ENCODE assay signal across 8 mouse cellular contexts in the genomic region with DNA sequence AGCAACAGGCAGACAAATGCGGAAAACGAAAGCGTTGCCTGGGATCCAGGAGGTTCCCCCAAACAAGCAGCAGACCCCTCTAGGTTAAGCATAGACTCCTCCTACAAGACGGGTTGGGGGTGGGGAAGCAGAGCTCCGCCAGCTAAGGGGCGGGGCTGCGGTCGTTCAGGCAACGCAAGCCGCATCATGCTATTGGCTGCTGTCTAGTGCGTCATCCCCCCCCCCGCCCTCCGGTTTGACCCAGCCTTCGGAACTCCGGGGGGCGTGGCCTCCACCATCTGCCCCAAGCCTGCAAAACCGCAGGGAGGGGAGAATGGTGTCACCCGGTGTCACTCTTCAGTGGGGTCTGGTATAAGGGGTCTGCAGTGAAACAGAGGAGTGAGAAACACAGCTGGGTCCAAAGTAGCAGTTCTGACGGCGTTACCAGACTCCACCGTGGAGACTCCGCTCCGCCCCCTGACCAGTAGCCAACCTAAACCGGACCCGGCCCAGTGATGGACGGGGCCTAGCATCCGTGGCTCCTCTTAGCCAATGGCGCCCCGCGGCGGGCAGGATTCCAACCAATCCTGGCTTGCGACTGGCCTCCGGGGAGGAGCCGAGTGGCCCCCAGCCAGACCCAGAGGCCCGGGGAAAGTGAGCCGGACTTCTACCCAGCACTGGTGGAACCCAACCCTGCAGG. TPM values are rescaled to one million over a fixed set of nuclear protein-coding genes. Genes with fewer than 3 reads are reported as not detected.
DNase-seq lines count a peak whose midpoint lies in the region; ATAC-seq and TF ChIP-seq lines count a peak whose summit lies in the region.

A gene (plus strand): TSS at position 613 of the 679 bp plus-strand sequence.

- no peak for TF ChIP-seq CTCF in CH12.LX (conservative IDR thresholded peaks at IDR 0.05 in 1 of 2, IDR thresholded peaks at IDR 0.05 in 1 of 2; ENCODE audit: low read depth in 2 of 2, low read length in 2 of 2)
- TF ChIP-seq CTCF in heart, postnatal 0 days (IDR thresholded peaks at IDR 0.05; ENCODE audit: low read depth): no peak
- no peak for TF ChIP-seq CTCF in testis, adult 2 months (IDR thresholded peaks at IDR 0.05; ENCODE audit: control insufficient read depth, insufficient read depth, insufficient replicate concordance, low read depth, low read length)

- peaks cover 0 to 12% of the 10 kb centered on the region in 2 experiments for H3K36me3 ChIP-seq in CH12.LX (replicated peaks in 1 of 2; ENCODE audit: control insufficient read depth in 1 of 2, insufficient read depth in 1 of 2, low read length in 1 of 2)
- H3K36me3 ChIP-seq in forebrain, embryonic 11.5 days (ENCODE audit: control insufficient read depth, insufficient read depth, low read length): peaks cover 9% of the 10 kb centered on the region; the same call in 1 of the 2 replicates
- peaks cover 21% of the 10 kb centered on the region for H3K36me3 ChIP-seq in heart, postnatal 0 days (replicated peaks; ENCODE audit: control insufficient read depth, insufficient read depth, low read length)
- H3K36me3 ChIP-seq in liver, embryonic 16.5 days (ENCODE audit: control insufficient read depth, insufficient read depth): peaks cover 24% of the 10 kb centered on the region
- H3K36me3 ChIP-seq in neural tube, embryonic 13.5 days: peaks cover 9% of the 10 kb centered on the region
- no peaks in the 10 kb centered on the region for H3K36me3 ChIP-seq in testis, adult 2 months (ENCODE audit: control insufficient read depth, insufficient read depth, low read length)

- DNase-seq in CH12.LX (ENCODE audit: extremely low read depth): peak; percentile 98
- peak; percentile 95 for DNase-seq in c-Kit-positive CD71-positive TER-119-negative erythroid progenitor cells, embryonic 14.5 days (ENCODE audit: low read depth)
- DNase-seq in forebrain, embryonic 11.5 days (ENCODE audit: low spot score): peak; percentile 99
- peak; percentile 98 for DNase-seq in heart, postnatal 0 days (ENCODE audit: low spot score)
- peak; percentile 100 for DNase-seq in kidney, postnatal 4 days

- H3K4me1 ChIP-seq in CH12.LX (ENCODE audit: control insufficient read depth in 1 of 2, insufficient read depth in 2 of 2): peaks cover 4 to 16% of the 10 kb centered on the region in 2 experiments; a peak in 3 of 4 replicates
- H3K4me1 ChIP-seq in forebrain, embryonic 11.5 days (replicated peaks; ENCODE audit: control insufficient read depth, insufficient read depth, low read length): no peaks in the 10 kb centered on the region
- peaks cover 12% of the 10 kb centered on the region; the same call in 1 of the 2 replicates for H3K4me1 ChIP-seq in heart, postnatal 0 days (ENCODE audit: control insufficient read depth, insufficient read depth)
- H3K4me1 ChIP-seq in liver, embryonic 16.5 days (ENCODE audit: control insufficient read depth, low read depth, low read length): peaks cover 31% of the 10 kb centered on the region
- H3K4me1 ChIP-seq in neural tube, embryonic 13.5 days (replicated peaks): peaks cover 18% of the 10 kb centered on the region
- H3K4me1 ChIP-seq in testis, adult 2 months (ENCODE audit: control insufficient read depth, insufficient read depth, low read length): peaks cover 11% of the 10 kb centered on the region

- WGBS in forebrain, embryonic 11.5 days: under 1% methylated on average over 36 of the region's 36 CpGs
- WGBS in heart, postnatal 0 days: under 1% methylated on average over 35 of the region's 36 CpGs
- WGBS in liver, embryonic 16.5 days (ENCODE audit: insufficient replicate concordance): under 1% methylated on average over 36 of the region's 36 CpGs
- under 1% methylated on average over 36 of the region's 36 CpGs for WGBS in neural tube, embryonic 13.5 days

- H3K9me3 ChIP-seq in CH12.LX (replicated peaks; ENCODE audit: low read length): no peaks in the 10 kb centered on the region
- H3K9me3 ChIP-seq in forebrain, embryonic 11.5 days (ENCODE audit: control insufficient read depth, low read length): no peaks in the 10 kb centered on the region
- H3K9me3 ChIP-seq in heart, postnatal 0 days (replicated peaks; ENCODE audit: control insufficient read depth, low read length): no peaks in the 10 kb centered on the region
- H3K9me3 ChIP-seq in liver, embryonic 16.5 days (replicated peaks; ENCODE audit: control insufficient read depth, low read length): no peaks in the 10 kb centered on the region
- no peaks in the 10 kb centered on the region for H3K9me3 ChIP-seq in neural tube, embryonic 13.5 days

- peak within 1 kb of the TSS; percentile 98 for H3K4me2 ChIP-seq in CH12.LX (ENCODE audit: insufficient read depth, low read depth, poor library complexity, severe bottlenecking)
- peak within 1 kb of the TSS; percentile 70 for H3K4me2 ChIP-seq in forebrain, embryonic 11.5 days (ENCODE audit: low read depth, low read length, severe bottlenecking)
- H3K4me2 ChIP-seq in heart, postnatal 0 days (ENCODE audit: low read depth, low read length): peak within 1 kb of the TSS; percentile 82
- H3K4me2 ChIP-seq in liver, embryonic 16.5 days (ENCODE audit: low read depth, low read length): peak within 1 kb of the TSS; percentile 78
- H3K4me2 ChIP-seq in neural tube, embryonic 13.5 days: peak within 1 kb of the TSS; percentile 80

- peak within 1 kb of the TSS; percentile 74 to 99 (median 85) for H3K4me3 ChIP-seq in CH12.LX (replicated peaks in 1 of 3; ENCODE audit: low read depth in 2 of 3, low read length in 2 of 3, poor library complexity in 1 of 3)
- H3K4me3 ChIP-seq in forebrain, embryonic 11.5 days (ENCODE audit: low read depth, low read length): peak within 1 kb of the TSS; percentile 76
- H3K4me3 ChIP-seq in heart, postnatal 0 days (ENCODE audit: low read depth, low read length): peak within 1 kb of the TSS; percentile 65
- peak within 1 kb of the TSS; percentile 98 for H3K4me3 ChIP-seq in liver, embryonic 16.5 days (ENCODE audit: low read depth, low read length)
- peak within 1 kb of the TSS; percentile 66 for H3K4me3 ChIP-seq in neural tube, embryonic 13.5 days
- H3K4me3 ChIP-seq in testis, adult 2 months (ENCODE audit: control insufficient read depth, low read depth, low read length): peak within 1 kb of the TSS; percentile 87

- peak; percentile 51 for TF ChIP-seq POLR2A in CH12.LX (IDR thresholded peaks at IDR 0.05; ENCODE audit: low read depth, low read length)
- TF ChIP-seq POLR2A in testis, adult 2 months (IDR thresholded peaks at IDR 0.05; ENCODE audit: control insufficient read depth, low read depth, low read length): peak; percentile 58; the same call in 1 of the 2 replicates

- peak; percentile 94 for ATAC-seq in forebrain, embryonic 11.5 days (replicated peaks; ENCODE audit: low FRiP score)
- ATAC-seq in heart, postnatal 0 days (ENCODE audit: insufficient read depth, low read depth): peak; percentile 88
- ATAC-seq in liver, embryonic 16.5 days (ENCODE audit: low read depth): peak; percentile 85
- ATAC-seq in neural tube, embryonic 13.5 days (ENCODE audit: low read depth): peak; percentile 94

- no peaks in the 10 kb centered on the region for H3K27me3 ChIP-seq in CH12.LX (replicated peaks)
- H3K27me3 ChIP-seq in forebrain, embryonic 11.5 days (ENCODE audit: control insufficient read depth, insufficient read depth, low read length): no peaks in the 10 kb centered on the region
- H3K27me3 ChIP-seq in heart, postnatal 0 days (ENCODE audit: control insufficient read depth, insufficient read depth, low read length): no peaks in the 10 kb centered on the region
- no peaks in the 10 kb centered on the region for H3K27me3 ChIP-seq in liver, embryonic 16.5 days (ENCODE audit: control insufficient read depth, insufficient read depth, low read depth, low read length)
- H3K27me3 ChIP-seq in neural tube, embryonic 13.5 days: no peaks in the 10 kb centered on the region
- H3K27me3 ChIP-seq in testis, adult 2 months (ENCODE audit: control insufficient read depth, insufficient read depth, low read length): no peaks in the 10 kb centered on the region

- no peaks in the 10 kb centered on the region for H3K79me2 ChIP-seq in CH12.LX (replicated peaks; ENCODE audit: control insufficient read depth, extremely low read depth, insufficient read depth, poor library complexity, severe bottlenecking)

- dilution Hi-C loops in CH12.LX (cut with MboI; ENCODE audit: extremely low pct_ligation_motif_present, extremely low pct_unique_long_range_greater_than_20kb, low sequenced_read_pairs): no loop called here

- in situ Hi-C loops in CH12.LX (cut with MboI; ENCODE audit: low pct_ligation_motif_present, low pct_unique_long_range_greater_than_20kb, low sequenced_read_pairs): no loop called here

- peak within 1 kb of the TSS; percentile 90 for H3K9ac ChIP-seq in CH12.LX (ENCODE audit: insufficient read depth, low read depth)
- H3K9ac ChIP-seq in forebrain, embryonic 11.5 days (ENCODE audit: low read length): peak within 1 kb of the TSS; percentile 69
- H3K9ac ChIP-seq in heart, postnatal 0 days (replicated peaks; ENCODE audit: low read depth, low read length): peak within 1 kb of the TSS; percentile 63
- H3K9ac ChIP-seq in liver, embryonic 16.5 days (ENCODE audit: low read depth, low read length): peak within 1 kb of the TSS; percentile 98
- H3K9ac ChIP-seq in neural tube, embryonic 13.5 days: peak within 1 kb of the TSS; percentile 73

- TF ChIP-seq EP300 in CH12.LX (IDR thresholded peaks at IDR 0.05; ENCODE audit: low read length): no peak
- TF ChIP-seq EP300 in heart, postnatal 0 days (IDR thresholded peaks at IDR 0.05; ENCODE audit: low read depth): no peak

- H3K27ac ChIP-seq in CH12.LX (ENCODE audit: insufficient read depth, low read depth): peak within 1 kb of the TSS; percentile 50
- peak within 1 kb of the TSS; percentile 84 for H3K27ac ChIP-seq in forebrain, embryonic 11.5 days (ENCODE audit: low read depth, low read length)
- peak within 1 kb of the TSS; percentile 86 for H3K27ac ChIP-seq in heart, postnatal 0 days (ENCODE audit: low read depth)
- peak within 1 kb of the TSS; percentile 99 for H3K27ac ChIP-seq in liver, embryonic 16.5 days (ENCODE audit: low read length)
- peak within 1 kb of the TSS; percentile 88 for H3K27ac ChIP-seq in neural tube, embryonic 13.5 days (replicated peaks)
- peak within 1 kb of the TSS; percentile 90 for H3K27ac ChIP-seq in testis, adult 2 months (ENCODE audit: control insufficient read depth, insufficient read depth, low read depth, low read length)

- TF ChIP-seq RAD21 in CH12.LX (IDR thresholded peaks at IDR 0.05; ENCODE audit: low read depth, low read length): no peak

RNA-seq across cellular contexts. Expression of the gene that starts here (rescaled TPM):
- 2.6 and 2.8 TPM in 2 replicates for total RNA-seq in CH12.LX (2012; rRNA removed)
- 2.7 and 3.9 TPM in 2 replicates for total RNA-seq in CH12.LX (2014; rRNA removed)
- 1.8 and 2.7 TPM in 2 replicates for polyA plus RNA-seq in CH12.LX (2012; ENCODE audit: insufficient read length, low read depth)
- polyA plus RNA-seq in forebrain, embryonic 11.5 days (2014; fragmentation: Nextera tagmentation; extraction: Ambion mirVana): 23.0 and 23.4 TPM in 2 replicates
- total RNA-seq in heart, postnatal 0 days (2014; rRNA removed; ENCODE audit: low replicate concordance): 4.3 and 11.4 TPM in 2 replicates
- 16.9 and 20.8 TPM in 2 replicates for polyA plus RNA-seq in heart, postnatal 0 days (2015; fragmentation: Nextera tagmentation; extraction: Ambion mirVana)
- polyA plus RNA-seq in liver, embryonic 16.5 days (2015; fragmentation: Nextera tagmentation; extraction: Ambion mirVana): 35.5 and 37.6 TPM in 2 replicates
- 16.7 and 16.8 TPM in 2 replicates for polyA plus RNA-seq in neural tube, embryonic 13.5 days (2015; fragmentation: Nextera tagmentation; extraction: Ambion mirVana)
- 4.1 and 4.7 TPM in 2 replicates for polyA plus RNA-seq in testis, adult 2 months (2012; rRNA removed)

Comparison
In these comparisons a context has a peak if more than half of its experiments do, and no peak if none do; other contexts are left out.
1. Peak in every context shown above with its lines: DNase-seq, ATAC-seq, H3K4me3 ChIP-seq and H3K27ac ChIP-seq.